Mouse (Mus musculus) CH12.LX (cell line): ENCODE results near the gene Klf5.

Experiments used
- BHLHE40 ChIP-seq: IDR thresholded peaks from 2 replicates; pipeline ENCODE4 v1.6.1; 2011; ENCODE audit warnings: mild to moderate bottlenecking, low read depth, low read length, improper control_type of control experiment
- EP300 ChIP-seq: IDR thresholded peaks from 2 replicates; pipeline ENCODE4 v1.6.1; 2011; ENCODE audit warnings: low read length, improper control_type of control experiment
- MAX ChIP-seq: IDR thresholded peaks from 2 replicates; pipeline ENCODE4 v1.6.1; 2011; ENCODE audit warnings: low read length, improper control_type of control experiment
- MAZ ChIP-seq: IDR thresholded peaks from 2 replicates; pipeline ENCODE4 v1.6.1; 2012; ENCODE audit warnings: low read depth, mild to moderate bottlenecking, inconsistent platforms, low read length, improper control_type of control experiment, moderate library complexity
- MYC ChIP-seq: IDR thresholded peaks from 2 replicates; pipeline ENCODE4 v1.6.1; 2011; ENCODE audit warnings: low read depth, mild to moderate bottlenecking, improper control_type of control experiment, low read length
- POLR2A ChIP-seq: IDR thresholded peaks from 2 replicates; pipeline ENCODE4 v1.6.1; 2011; ENCODE audit warnings: low read depth, mild to moderate bottlenecking, improper control_type of control experiment, low read length
- TBP ChIP-seq: conservative IDR thresholded peaks from 2 replicates; pipeline ENCODE4 v1.6.1; 2011; ENCODE audit warnings: low read depth, low read length, improper control_type of control experiment
- ZC3H11A ChIP-seq: IDR thresholded peaks from 2 replicates; pipeline ENCODE4 v1.6.1; 2012; ENCODE audit warnings: low read depth, mild to moderate bottlenecking, inconsistent platforms, low read length, improper control_type of control experiment

DNA sequence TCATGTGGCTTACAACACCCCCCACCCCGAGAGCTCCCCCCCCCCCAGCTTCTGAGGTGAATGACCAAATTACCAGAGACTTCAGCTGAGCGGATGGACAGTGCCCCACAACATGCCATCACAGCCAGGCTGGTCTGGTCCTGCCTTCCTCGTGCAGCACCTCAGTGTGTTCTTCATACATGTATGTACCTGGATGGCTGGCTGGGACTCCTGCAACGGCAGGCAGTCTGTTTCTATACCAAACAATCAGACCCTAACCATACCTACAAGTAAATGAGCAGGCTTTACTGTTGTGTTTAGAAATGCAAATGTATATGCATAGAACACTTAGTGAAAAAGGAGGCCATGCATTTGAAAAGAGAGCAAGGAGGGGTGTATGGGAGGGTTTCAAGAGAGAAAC lies 54.5 kb downstream of the Klf5 start:
- TF ChIP-seq ZC3H11A (no peak), MAZ (no peak), MAX (no peak), EP300 (no peak), MYC (no peak), TBP (no peak), BHLHE40 (no peak), POLR2A (no peak)
